Mouse (Mus musculus): ENCODE data around the gene Mkln1. TPM values are rescaled to one million over a fixed set of nuclear protein-coding genes. Genes with fewer than 3 reads are reported as not detected.

Gene Mkln1
- polyA plus RNA-seq, 1 experiment, result 29.6 TPM

- no peak for DNase-seq (ENCODE audit: low read depth, low spot score)
These were observed 1.2 kb upstream of the Mkln1 start for GRCm38 (mm10) chr6:31397308-31397707.

DNA sequence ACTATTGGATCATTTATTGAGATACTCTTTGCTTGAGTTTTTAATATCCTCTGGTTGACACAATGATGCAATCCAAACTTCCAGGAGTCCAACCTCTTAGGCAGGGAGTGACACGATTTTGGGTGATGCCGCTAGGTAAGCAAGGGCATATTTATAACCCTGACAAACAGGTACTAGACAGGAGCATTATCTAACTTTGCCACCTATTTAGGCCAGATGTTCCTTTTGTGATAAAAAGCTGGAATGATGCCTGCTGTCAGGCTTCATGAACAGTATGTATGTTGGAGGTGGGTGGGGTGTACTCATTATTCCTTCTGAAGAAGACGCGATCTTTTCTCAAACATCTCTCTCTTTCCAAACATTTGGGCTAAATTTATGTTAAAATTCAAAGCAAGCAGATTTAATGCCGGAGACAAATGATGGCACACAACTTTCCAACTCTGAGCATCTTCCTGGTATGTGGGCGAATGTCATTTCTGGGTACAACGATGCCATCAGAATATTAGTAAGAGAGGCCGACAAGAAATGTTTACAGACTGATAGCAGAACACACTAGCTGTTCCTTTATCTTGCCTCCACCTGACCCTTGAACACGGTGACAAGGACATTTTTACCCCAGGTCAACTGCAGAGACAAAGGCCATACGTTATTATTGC, 632 bp upstream of the Mkln1 start:
- DNase-seq (ENCODE audit: low read depth, low spot score), result no peak
- 33% methylated on average over 10 of the region's 10 CpGs for WGBS

DNA sequence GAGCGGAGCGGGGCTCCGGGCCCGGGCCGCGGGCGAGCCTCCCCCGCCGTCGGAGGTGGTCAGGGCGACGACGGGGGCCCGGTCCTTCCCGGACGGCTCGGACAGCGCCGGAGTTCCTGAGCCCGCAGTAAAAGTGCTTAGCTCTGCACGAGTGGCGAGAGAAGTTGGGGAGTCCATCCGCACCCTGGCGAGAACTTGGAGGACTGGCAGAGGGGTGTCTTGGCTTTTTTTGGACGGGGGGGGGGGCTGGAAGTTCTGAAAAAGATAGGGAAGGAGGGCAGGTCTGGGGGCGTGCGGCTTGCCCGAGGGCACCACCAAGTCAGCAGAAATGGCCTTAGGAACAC, 643 bp downstream of the Mkln1 start:
- under 1% methylated on average over 28 of the region's 28 CpGs for WGBS
- no peak for DNase-seq (ENCODE audit: low read depth, low spot score)

- 1% methylated on average over 13 of the region's 13 CpGs for WGBS
- DNase-seq (ENCODE audit: low read depth, low spot score), result peak; percentile 40
These were observed 1.0 kb downstream of the Mkln1 start for GRCm38 (mm10) chr6:31399566-31399965.

- 85% methylated on average over 1 of the region's 1 CpGs for WGBS
- no peak for DNase-seq (ENCODE audit: low read depth, low spot score)
These were observed 12.5 kb downstream of the Mkln1 start for GRCm38 (mm10) chr6:31411017-31411416.

GRCm38 (mm10) chr6:31412487-31412886, 14.0 kb downstream of the Mkln1 start:
- no peak for DNase-seq (ENCODE audit: low read depth, low spot score)

- no peak for DNase-seq (ENCODE audit: low read depth, low spot score)
These were observed 15.0 kb downstream of the Mkln1 start for GRCm38 (mm10) chr6:31413556-31413955.

DNA sequence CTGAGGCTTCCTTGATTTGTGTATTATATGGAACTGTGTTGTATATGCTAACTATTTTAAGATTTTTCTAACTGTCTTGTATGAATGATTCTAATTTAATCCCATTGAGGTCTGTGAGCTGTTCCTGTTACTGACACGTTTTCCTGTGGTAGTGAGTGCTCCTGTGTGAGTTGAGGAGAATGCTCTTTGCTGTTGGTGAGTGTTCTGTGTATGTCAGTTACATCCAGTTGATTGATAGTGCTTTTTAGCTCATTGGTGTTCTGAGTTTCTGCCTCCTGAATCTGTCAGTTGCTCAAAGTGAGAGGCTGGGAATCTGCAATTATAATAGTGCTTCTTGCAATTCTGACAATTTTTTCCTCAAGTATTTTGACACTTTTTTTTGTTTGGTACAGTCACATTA, 15.8 kb downstream of the Mkln1 start:
- 41% methylated on average over 1 of the region's 1 CpGs for WGBS
- DNase-seq (ENCODE audit: low read depth, low spot score), result no peak

GRCm38 (mm10) chr6:31425428-31425827, 26.9 kb downstream of the Mkln1 start:
- DNase-seq (ENCODE audit: low read depth, low spot score), result no peak
- 95% methylated on average over 3 of the region's 3 CpGs for WGBS

- 35% methylated on average over 2 of the region's 2 CpGs for WGBS
- no peak for DNase-seq (ENCODE audit: low read depth, low spot score)
These were observed 38.7 kb downstream of the Mkln1 start for GRCm38 (mm10) chr6:31437264-31437663.

GRCm38 (mm10) chr6:31445258-31445657, 46.7 kb downstream of the Mkln1 start:
- WGBS, result 78% methylated on average over 1 of the region's 1 CpGs
- no peak for DNase-seq (ENCODE audit: low read depth, low spot score)

- peak; percentile 8 for DNase-seq (ENCODE audit: low read depth, low spot score)
These were observed 55.2 kb downstream of the Mkln1 start for GRCm38 (mm10) chr6:31453735-31454134.

DNA sequence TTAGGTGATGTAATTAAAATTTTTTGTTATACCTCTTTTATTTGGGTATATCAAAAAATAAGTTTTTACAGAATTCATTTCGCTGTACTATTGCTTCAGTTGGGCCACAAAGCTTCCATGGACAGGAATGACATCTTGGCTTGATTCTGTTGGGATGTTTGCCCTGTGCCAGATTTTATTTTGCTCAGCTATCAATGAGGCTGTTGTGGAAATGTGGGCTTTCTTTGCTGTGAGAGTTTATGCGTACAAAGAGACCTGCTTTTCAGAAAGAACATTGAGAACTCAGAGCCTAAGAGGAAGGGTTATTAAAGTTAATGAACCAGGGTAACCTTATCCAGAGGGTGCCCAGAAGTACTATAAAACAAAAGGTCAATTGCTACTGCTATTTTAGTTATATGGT, 56.8 kb downstream of the Mkln1 start:
- WGBS, result 73% methylated on average over 2 of the region's 2 CpGs
- no peak for DNase-seq (ENCODE audit: low read depth, low spot score)

DNA sequence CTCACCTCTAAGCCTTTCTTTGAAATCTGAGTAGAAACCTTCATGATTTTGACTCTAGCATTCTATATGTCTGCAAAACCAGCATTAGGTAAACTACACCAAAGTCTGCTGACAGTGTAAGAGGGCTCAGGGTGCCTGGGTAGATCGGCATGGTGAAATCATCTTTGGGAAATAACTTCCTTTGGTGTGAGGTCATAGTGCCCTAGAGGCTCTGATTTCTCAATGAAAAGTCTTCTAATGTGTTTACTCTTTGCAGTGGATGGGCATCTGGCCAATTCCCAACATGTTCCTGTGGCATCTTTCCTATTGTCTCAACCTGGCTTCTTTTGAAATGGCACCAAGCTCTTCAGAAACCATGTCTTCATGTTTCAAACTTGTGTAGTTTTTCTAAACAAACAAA, 58.5 kb downstream of the Mkln1 start:
- WGBS, result 18% methylated on average over 1 of the region's 1 CpGs
- no peak for DNase-seq (ENCODE audit: low read depth, low spot score)

GRCm38 (mm10) chr6:31469431-31469830, 70.9 kb downstream of the Mkln1 start:
- DNase-seq (ENCODE audit: low read depth, low spot score), result no peak
- 94% methylated on average over 6 of the region's 6 CpGs for WGBS

DNA sequence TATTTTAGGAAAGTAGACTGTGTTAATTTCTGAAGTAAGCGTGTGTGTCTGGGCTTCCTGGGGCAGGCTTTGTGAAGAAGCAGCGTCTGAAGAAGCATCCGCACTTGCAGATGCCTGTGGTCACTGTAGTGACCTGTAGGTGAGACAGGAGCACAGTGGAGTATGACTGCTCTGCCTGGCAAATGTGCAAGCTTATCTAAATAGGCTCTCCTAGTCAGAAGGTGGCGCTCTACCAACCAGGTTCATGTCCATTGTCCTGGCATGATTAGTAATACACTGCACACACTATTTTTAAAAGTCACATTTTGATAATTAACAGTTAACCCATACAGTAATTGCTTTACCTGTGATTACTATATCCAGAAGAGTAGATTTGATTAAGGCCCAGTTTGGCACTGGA, 79.7 kb downstream of the Mkln1 start:
- no peak for DNase-seq (ENCODE audit: low read depth, low spot score)
- 85% methylated on average over 4 of the region's 4 CpGs for WGBS

- 86% methylated on average over 4 of the region's 4 CpGs for WGBS
- no peak for DNase-seq (ENCODE audit: low read depth, low spot score)
These were observed 81.5 kb downstream of the Mkln1 start for GRCm38 (mm10) chr6:31480008-31480407.

GRCm38 (mm10) chr6:31486601-31487000, 88.1 kb downstream of the Mkln1 start:
- 94% methylated on average over 2 of the region's 2 CpGs for WGBS
- no peak for DNase-seq (ENCODE audit: low read depth, low spot score)

DNA sequence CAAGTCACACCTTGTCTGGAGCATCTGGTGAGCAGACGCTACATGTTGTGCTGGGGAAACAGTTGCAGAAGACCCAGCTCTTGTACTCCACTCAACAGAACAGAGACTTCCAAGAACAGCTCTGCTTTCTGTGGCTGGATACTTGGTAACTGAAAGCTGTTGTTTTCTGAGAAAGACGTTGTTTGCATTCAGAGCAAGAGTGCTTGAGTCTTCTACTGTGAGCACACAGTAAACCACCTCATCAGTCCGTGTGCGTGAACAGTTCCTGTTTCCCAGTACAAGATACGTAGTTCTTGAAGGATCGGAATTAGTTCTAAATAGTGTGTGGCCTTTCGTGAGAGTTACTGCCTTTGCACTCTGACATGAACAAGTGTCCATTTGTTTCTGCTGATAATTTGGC, 91.4 kb downstream of the Mkln1 start:
- WGBS, result 95% methylated on average over 7 of the region's 7 CpGs
- DNase-seq (ENCODE audit: low read depth, low spot score), result no peak

DNA sequence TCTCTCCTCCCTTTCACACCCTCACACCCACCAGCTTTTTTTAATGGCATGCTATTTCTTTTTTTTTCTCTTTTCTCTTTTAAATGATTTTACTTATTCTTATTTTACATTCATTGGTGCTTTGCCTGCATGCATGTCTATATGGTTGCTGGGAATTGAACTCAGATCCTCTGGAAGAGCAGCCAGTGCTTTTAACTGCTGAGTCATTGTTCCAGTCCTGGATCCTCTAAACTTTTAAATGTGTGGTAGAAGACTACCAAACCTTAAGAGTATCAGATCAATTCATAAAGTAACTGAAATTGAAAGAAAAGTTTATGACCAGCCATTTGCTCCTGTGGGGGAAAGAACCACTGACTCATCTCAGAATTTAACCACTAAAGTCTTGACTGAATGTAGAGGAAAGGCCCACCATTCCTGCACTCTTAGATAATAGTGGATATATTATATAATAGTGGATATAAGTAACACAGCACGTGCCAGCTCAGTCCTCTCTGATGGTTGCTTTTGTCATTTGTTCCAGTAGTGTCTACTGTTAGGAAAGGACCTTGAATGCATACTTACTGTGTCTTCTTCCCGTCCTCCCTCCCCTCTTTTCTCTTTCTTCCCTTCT, 96.7 kb downstream of the Mkln1 start:
- WGBS, result 73% methylated on average over 2 of the region's 2 CpGs
- DNase-seq (ENCODE audit: low read depth, low spot score), result no peak

- 88% methylated on average over 2 of the region's 2 CpGs for WGBS
- no peak for DNase-seq (ENCODE audit: low read depth, low spot score)
These were observed 97.7 kb downstream of the Mkln1 start for GRCm38 (mm10) chr6:31496227-31496626.

DNA sequence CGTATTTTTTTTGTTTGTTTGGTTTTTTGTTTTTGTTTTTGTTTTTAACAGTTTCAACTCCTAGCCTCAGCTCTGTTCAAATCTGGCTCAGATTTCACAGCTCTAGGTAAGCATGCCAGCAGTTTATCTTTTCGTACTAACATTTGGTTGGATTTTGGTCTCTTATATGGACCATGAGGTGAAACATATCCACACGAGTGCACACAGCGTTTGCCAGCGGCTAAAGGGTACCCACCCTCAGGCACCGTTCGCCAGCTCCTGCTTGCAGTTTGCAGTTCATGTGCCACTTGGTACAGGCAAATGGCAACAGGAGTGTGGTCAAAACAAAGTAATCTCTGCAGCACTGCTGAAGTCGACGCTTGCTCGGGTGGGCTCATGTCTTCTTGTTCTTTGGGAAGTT, 101.3 kb downstream of the Mkln1 start:
- no peak for DNase-seq (ENCODE audit: low read depth, low spot score)
- WGBS, result 85% methylated on average over 10 of the region's 10 CpGs

Measured in large intestine, adult 2 months (tissue).